Mouse (Mus musculus) forebrain, embryonic 13.5 days (tissue): ENCODE measurements around the gene Psmd13. TPM values are rescaled to one million over a fixed set of nuclear protein-coding genes. Genes with fewer than 3 reads are reported as not detected.

ENCODE experiments used
- ATAC-seq: fragments of 200-750 bp; cut with Nextera tagmentation; 2 replicates; pipeline ENCODE4 v1.8.0; 2017
- H3K27ac ChIP-seq: fragments of 300-500 bp; sonication (generic); 2 replicates; pipeline ENCODE4 v1.5.1; 2015; ENCODE audit warnings: inconsistent platforms, mild to moderate bottlenecking, moderate library complexity
- H3K27me3 ChIP-seq: fragments of 300-500 bp; sonication (generic); 2 replicates; pipeline ENCODE4 v1.6.1; 2015; ENCODE audit warnings: mild to moderate bottlenecking, inconsistent platforms
- H3K36me3 ChIP-seq: fragments of 300-500 bp; sonication (generic); 2 replicates; pipeline ENCODE4 v1.6.1; 2015; ENCODE audit warnings: mild to moderate bottlenecking, inconsistent platforms; ENCODE audit not compliant: poor library complexity, severe bottlenecking
- H3K4me1 ChIP-seq: fragments of 300-500 bp; sonication (generic); 2 replicates; pipeline ENCODE4 v1.6.1; 2015; ENCODE audit warnings: inconsistent platforms
- H3K4me2 ChIP-seq: fragments of 300-500 bp; sonication (generic); 2 replicates; pipeline ENCODE4 v1.6.1; 2015; ENCODE audit warnings: inconsistent platforms, mild to moderate bottlenecking, moderate library complexity
- H3K4me3 ChIP-seq: fragments of 300-500 bp; sonication (generic); 2 replicates; pipeline ENCODE4 v1.5.1; 2015; ENCODE audit warnings: mild to moderate bottlenecking, inconsistent platforms
- H3K9ac ChIP-seq: fragments of 300-500 bp; sonication (generic); 2 replicates; pipeline ENCODE4 v1.6.1; 2015; ENCODE audit warnings: mild to moderate bottlenecking, inconsistent platforms
- H3K9me3 ChIP-seq: fragments of 300-500 bp; sonication (generic); replicated peaks from 2 replicates; pipeline ENCODE4 v1.6.1; 2016; ENCODE audit warnings: inconsistent platforms
- WGBS: fragments of 180-500 bp; shearing (Covaris S2); methylation state at CpG from one replicate; pipeline ENCODE4 v1.1.7; 2015; 5-methylcytosine and 5-hydroxymethylcytosine counted together
- polyA plus RNA-seq: library from polyadenylated mRNA; unstranded; fragments of >200 nt; fragmentation: Nextera tagmentation; extraction: Ambion mirVana; gene quantifications from 2 replicates; pipeline ENCODE4 v1.2.1, GENCODE M21; 2015

Gene Psmd13
- polyA plus RNA-seq, 1 experiment from 2014 or later: 310 TPM

GRCm38 (mm10) chr7:140897863-140898262, 16.1 kb downstream of the Psmd13 start:
- Histone ChIP-seq H3K9ac (no peak overlapping the region), H3K27me3 (no peaks in the 10 kb centered on the region), H3K27ac (no peak overlapping the region), H3K4me3 (no peak overlapping the region), H3K9me3 (no peaks in the 10 kb centered on the region), H3K4me2 (no peak overlapping the region), H3K4me1 (no peaks in the 10 kb centered on the region), H3K36me3 (peaks cover 61% of the 10 kb centered on the region)
- 88% methylated on average over 7 of the region's 7 CpGs for WGBS
- no peak for ATAC-seq

- Histone ChIP-seq H3K4me1 (peaks cover 2% of the 10 kb centered on the region; the same call in 1 of the 2 replicates), H3K9me3 (no peaks in the 10 kb centered on the region), H3K27ac (no peak overlapping the region), H3K4me2 (no peak overlapping the region), H3K27me3 (no peaks in the 10 kb centered on the region), H3K4me3 (no peak overlapping the region), H3K9ac (no peak overlapping the region), H3K36me3 (peaks cover 50% of the 10 kb centered on the region)
- 75% methylated on average over 3 of the region's 3 CpGs for WGBS
- no peak for ATAC-seq
Observed at GRCm38 (mm10) chr7:140899121-140899520, 17.4 kb downstream of the Psmd13 start.

DNA sequence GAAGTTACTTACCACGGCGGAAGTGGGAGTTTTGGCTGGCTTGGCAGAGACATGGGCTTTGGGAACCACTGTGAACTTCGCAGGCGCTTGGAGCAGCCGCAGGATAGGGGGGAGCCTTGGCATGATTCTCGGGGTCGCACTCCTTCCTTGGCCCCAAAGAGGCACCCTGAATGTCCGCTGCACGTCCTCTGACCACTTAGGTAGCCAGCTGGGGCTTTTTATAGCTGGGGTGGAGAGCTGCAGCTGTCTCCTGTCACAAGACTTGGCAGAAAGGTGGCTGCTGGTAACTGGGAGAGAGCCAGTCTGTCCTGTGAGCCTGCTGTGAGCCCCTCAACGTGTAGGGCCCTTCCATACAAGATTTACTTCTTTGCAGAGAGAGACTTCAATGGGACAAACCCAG, 18.5 kb downstream of the Psmd13 start, which contains the start of gene Cox8b:
Cox8b (minus strand) TSS at position 227 of the 400 bp plus-strand sequence.
- no peak within 1 kb of the TSS for H3K4me3 ChIP-seq
- WGBS: 84% methylated on average over 10 of the region's 10 CpGs
- no peaks in the 10 kb centered on the region for H3K9me3 ChIP-seq
- no peaks in the 10 kb centered on the region for H3K27me3 ChIP-seq
- H3K4me2 ChIP-seq: no peak within 1 kb of the TSS
- no peak within 1 kb of the TSS for H3K9ac ChIP-seq
- no peak within 1 kb of the TSS for H3K27ac ChIP-seq
- peaks cover 2% of the 10 kb centered on the region; the same call in 1 of the 2 replicates for H3K4me1 ChIP-seq
- no peak for ATAC-seq
- peaks cover 40% of the 10 kb centered on the region for H3K36me3 ChIP-seq

DNA sequence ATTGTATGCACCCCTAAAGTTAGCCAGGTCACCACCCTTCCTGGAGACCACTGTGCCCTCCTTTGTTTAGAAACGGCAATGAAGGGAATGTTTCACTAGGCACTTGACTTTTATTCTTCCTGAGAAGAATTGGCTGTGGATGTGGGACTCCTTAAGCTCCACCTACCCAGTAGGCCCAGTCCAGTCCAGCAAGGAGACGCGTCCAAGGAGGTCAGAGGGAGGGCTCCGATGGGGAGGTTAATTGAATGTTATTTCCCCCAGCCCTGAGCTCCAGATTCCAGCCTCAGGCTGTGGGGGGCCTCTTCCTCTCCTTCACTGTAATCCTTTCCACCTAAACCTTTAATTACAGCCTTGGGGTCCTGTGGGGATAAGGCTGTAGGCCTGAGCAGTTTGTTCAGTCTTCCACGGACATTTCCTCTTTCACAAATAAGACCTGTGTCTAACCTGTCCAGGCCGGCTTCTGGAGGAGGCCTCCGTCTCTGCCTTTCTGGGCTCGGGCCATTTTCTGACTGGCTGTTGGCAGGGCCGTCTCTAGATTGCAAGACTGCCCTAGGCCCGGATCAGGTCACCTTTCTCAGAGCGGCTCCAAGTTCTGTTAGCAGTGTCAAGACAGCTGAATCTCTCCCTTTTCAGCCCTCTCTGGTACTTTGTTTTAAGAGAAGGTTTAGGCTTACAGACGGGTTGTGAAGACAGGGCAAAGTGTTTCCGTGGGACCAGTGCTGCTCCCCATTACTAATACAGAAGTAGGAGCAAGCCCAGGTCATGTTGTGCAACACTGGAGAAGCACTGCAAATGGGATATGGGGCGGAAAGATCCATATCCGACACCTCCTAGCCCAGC, 20.5 kb downstream of the Psmd13 start:
- no peak overlapping the region for H3K9ac ChIP-seq

GRCm38 (mm10) chr7:140903212-140903611, 21.4 kb downstream of the Psmd13 start:
- Histone ChIP-seq H3K4me1 (peaks cover 2% of the 10 kb centered on the region; the same call in 1 of the 2 replicates), H3K36me3 (peaks cover 13% of the 10 kb centered on the region), H3K4me2 (no peak overlapping the region), H3K9ac (no peak overlapping the region), H3K27ac (no peak overlapping the region; the same call in 1 of the 2 replicates), H3K4me3 (no peak overlapping the region), H3K27me3 (no peaks in the 10 kb centered on the region), H3K9me3 (no peaks in the 10 kb centered on the region)
- ATAC-seq: peak; percentile 45; the same call in 1 of the 2 replicates
- 21% methylated on average over 13 of the region's 13 CpGs for WGBS

More for the DNA sequence above, 20.5 kb downstream of the Psmd13 start:
- H3K27me3 ChIP-seq: no peaks in the 10 kb centered on the region
- peaks cover 22% of the 10 kb centered on the region for H3K36me3 ChIP-seq
- no peak for ATAC-seq
- peaks cover 2% of the 10 kb centered on the region; the same call in 1 of the 2 replicates for H3K4me1 ChIP-seq
- H3K27ac ChIP-seq: no peak overlapping the region
- H3K4me2 ChIP-seq: no peak overlapping the region
- no peaks in the 10 kb centered on the region for H3K9me3 ChIP-seq
- H3K4me3 ChIP-seq: no peak overlapping the region
- WGBS: 74% methylated on average over 15 of the region's 15 CpGs

DNA sequence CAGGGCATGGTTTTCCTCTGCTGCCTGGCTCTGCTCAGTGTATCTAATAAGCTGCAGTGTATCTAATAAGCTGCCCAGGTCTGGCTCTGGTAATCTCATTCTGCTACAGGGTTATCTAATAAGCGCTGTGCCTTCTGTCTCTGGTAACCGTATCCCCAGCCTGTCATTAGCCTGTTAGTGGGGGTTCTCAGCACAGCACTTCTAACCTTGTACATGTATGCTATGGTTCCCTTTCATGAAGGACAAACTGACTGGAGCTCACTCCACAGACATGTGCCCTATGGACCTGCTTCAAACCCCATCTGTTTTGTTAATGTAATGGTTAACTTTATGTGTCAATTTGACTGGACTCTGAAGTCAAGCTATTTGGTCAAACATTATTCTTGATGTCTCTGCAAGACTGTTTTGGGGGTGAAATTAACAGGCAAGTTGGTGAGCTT, 23.9 kb downstream of the Psmd13 start:
- ATAC-seq: no peak
- peaks cover 7% of the 10 kb centered on the region; the same call in 1 of the 2 replicates for H3K4me1 ChIP-seq
- H3K9me3 ChIP-seq: no peaks in the 10 kb centered on the region
- H3K27ac ChIP-seq: no peak overlapping the region
- H3K9ac ChIP-seq: no peak overlapping the region
- H3K4me3 ChIP-seq: no peak overlapping the region
- H3K27me3 ChIP-seq: no peaks in the 10 kb centered on the region
- H3K4me2 ChIP-seq: no peak overlapping the region
- no peaks in the 10 kb centered on the region for H3K36me3 ChIP-seq
- 85% methylated on average over 2 of the region's 2 CpGs for WGBS

GRCm38 (mm10) chr7:140907131-140907530, 25.4 kb downstream of the Psmd13 start:
- 86% methylated on average over 13 of the region's 13 CpGs for WGBS
- Histone ChIP-seq H3K4me2 (no peak overlapping the region), H3K9ac (no peak overlapping the region), H3K27me3 (no peaks in the 10 kb centered on the region), H3K9me3 (no peaks in the 10 kb centered on the region), H3K4me1 (peaks cover 7% of the 10 kb centered on the region; the same call in 1 of the 2 replicates), H3K36me3 (no peaks in the 10 kb centered on the region), H3K4me3 (no peak overlapping the region), H3K27ac (no peak overlapping the region)
- no peak for ATAC-seq

- H3K9ac ChIP-seq: no peak overlapping the region
- ATAC-seq: no peak
- no peaks in the 10 kb centered on the region for H3K36me3 ChIP-seq
- no peak overlapping the region for H3K4me3 ChIP-seq
- WGBS: 88% methylated on average over 7 of the region's 7 CpGs
- no peaks in the 10 kb centered on the region for H3K9me3 ChIP-seq
- no peak overlapping the region for H3K27ac ChIP-seq
- H3K27me3 ChIP-seq: no peaks in the 10 kb centered on the region
- peaks cover 7% of the 10 kb centered on the region; the same call in 1 of the 2 replicates for H3K4me1 ChIP-seq
- no peak overlapping the region for H3K4me2 ChIP-seq
Observed at GRCm38 (mm10) chr7:140907697-140908096, 25.9 kb downstream of the Psmd13 start.

DNA sequence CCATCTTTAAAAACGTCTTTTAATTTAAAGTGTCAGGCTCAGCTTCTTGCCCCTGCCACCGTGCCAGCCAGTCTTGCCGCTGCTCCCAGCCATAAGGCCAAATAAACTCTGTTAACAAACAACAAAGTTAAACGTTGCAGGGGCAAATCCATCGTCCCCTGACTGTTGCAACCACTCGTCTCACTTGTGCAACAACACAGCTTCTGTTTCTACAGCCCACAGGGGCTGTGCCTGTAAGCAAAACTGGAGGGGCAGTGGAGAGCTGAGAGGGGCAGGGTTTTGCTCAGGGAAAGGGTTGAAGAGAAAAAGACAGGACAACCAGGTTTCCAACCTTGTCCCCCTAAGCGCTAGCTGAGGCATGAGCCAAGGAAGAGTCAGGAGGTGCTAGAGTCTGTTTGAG, 26.4 kb downstream of the Psmd13 start:
- no peaks in the 10 kb centered on the region for H3K27me3 ChIP-seq
- WGBS: 51% methylated on average over 7 of the region's 7 CpGs
- peaks cover 7% of the 10 kb centered on the region; the same call in 1 of the 2 replicates for H3K4me1 ChIP-seq
- no peak for ATAC-seq
- H3K4me2 ChIP-seq: peak overlapping the region; percentile 71; the same call in 1 of the 2 replicates
- H3K36me3 ChIP-seq: no peaks in the 10 kb centered on the region
- no peak overlapping the region for H3K27ac ChIP-seq
- H3K9me3 ChIP-seq: no peaks in the 10 kb centered on the region
- no peak overlapping the region; the same call in 1 of the 2 replicates for H3K4me3 ChIP-seq
- H3K9ac ChIP-seq: no peak overlapping the region

- Histone ChIP-seq H3K4me2 (peak overlapping the region; percentile 71), H3K4me3 (peak overlapping the region; percentile 35), H3K27me3 (no peaks in the 10 kb centered on the region), H3K36me3 (no peaks in the 10 kb centered on the region), H3K9me3 (no peaks in the 10 kb centered on the region), H3K4me1 (peaks cover 4% of the 10 kb centered on the region; the same call in 1 of the 2 replicates), H3K27ac (no peak overlapping the region), H3K9ac (peak overlapping the region; percentile 53)
- ATAC-seq: peak; percentile 63
- WGBS: 3% methylated on average over 19 of the region's 19 CpGs
Observed at GRCm38 (mm10) chr7:140908634-140909107, 26.9 kb downstream of the Psmd13 start.

GRCm38 (mm10) chr7:140912293-140912692, 30.5 kb downstream of the Psmd13 start:
- Histone ChIP-seq H3K4me1 (peaks cover 4% of the 10 kb centered on the region; the same call in 1 of the 2 replicates), H3K9me3 (no peaks in the 10 kb centered on the region), H3K9ac (no peak overlapping the region), H3K4me2 (no peak overlapping the region), H3K36me3 (no peaks in the 10 kb centered on the region), H3K4me3 (no peak overlapping the region), H3K27ac (no peak overlapping the region), H3K27me3 (no peaks in the 10 kb centered on the region)
- ATAC-seq: no peak
- 72% methylated on average over 3 of the region's 3 CpGs for WGBS

DNA sequence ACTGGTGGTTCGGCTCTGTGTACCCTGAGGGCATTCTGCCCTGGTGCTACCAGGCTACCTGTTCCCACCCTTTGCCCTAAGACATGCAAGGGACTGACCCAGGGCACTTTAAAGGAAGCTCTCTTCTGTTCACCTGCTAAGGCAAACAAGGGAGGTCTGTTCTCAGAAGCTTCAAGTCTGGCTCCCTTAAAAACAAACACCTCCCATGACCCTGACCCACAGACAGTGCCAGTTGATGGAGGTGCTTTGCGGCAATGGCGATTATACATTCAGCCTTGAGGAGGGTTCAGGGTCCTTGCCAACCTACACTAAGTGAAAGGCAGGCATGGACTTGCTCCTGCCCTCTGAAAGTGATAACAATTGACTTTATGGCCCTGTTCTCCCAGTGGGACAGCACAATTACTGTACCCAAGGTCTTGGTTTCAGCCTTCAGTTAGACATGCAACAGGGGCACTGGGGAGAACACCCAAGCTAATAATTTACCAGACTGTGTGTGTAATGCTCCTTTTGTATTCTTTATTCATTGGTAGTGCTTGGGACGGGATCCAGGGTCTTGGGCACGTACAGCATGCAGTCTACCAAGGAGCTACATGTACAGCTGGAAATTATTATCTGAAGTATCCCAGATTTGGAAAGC, 31.2 kb downstream of the Psmd13 start:
- no peak overlapping the region for H3K9ac ChIP-seq
- H3K27me3 ChIP-seq: peaks cover under 1% of the 10 kb centered on the region
- no peak overlapping the region for H3K4me3 ChIP-seq
- WGBS: 77% methylated on average over 5 of the region's 5 CpGs
- ATAC-seq: no peak
- peaks cover 4% of the 10 kb centered on the region; the same call in 1 of the 2 replicates for H3K4me1 ChIP-seq
- no peaks in the 10 kb centered on the region for H3K36me3 ChIP-seq
- no peaks in the 10 kb centered on the region for H3K9me3 ChIP-seq
- no peak overlapping the region for H3K27ac ChIP-seq
- H3K4me2 ChIP-seq: no peak overlapping the region
